Mouse (Mus musculus) cerebellum, adult 11-12 months (tissue): ENCODE data around the gene Hspa12a.

Experiments used
- DNase-seq: peaks from one replicate; pipeline ENCODE4 v3.0.0; 2022

Gene Hspa12a

GRCm38 (mm10) chr19:58859831-58860254, 83.6 kb downstream of the Hspa12a start:
- DNase-seq = peak; percentile 19

DNA sequence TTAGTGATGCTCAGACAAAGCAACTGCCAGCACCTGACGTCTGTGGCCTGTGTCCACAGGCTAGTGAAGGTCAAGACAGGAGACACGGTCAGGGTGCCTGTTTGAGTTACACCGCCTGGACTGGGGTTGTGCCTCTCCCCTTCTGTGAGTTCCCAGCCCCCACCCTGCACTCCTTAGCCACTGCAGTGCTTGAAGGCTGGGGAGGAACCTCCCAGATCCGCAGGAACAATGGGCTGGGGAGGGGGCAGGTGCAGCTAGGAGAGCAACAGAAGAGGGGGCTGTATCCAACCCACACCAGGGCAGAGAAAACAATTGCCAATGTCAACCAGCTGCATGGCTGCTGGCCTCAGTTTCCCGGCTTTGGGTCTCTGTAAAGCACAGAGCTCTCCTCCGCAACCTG, 84.1 kb downstream of the Hspa12a start:
- DNase-seq = peak; percentile 29

DNA sequence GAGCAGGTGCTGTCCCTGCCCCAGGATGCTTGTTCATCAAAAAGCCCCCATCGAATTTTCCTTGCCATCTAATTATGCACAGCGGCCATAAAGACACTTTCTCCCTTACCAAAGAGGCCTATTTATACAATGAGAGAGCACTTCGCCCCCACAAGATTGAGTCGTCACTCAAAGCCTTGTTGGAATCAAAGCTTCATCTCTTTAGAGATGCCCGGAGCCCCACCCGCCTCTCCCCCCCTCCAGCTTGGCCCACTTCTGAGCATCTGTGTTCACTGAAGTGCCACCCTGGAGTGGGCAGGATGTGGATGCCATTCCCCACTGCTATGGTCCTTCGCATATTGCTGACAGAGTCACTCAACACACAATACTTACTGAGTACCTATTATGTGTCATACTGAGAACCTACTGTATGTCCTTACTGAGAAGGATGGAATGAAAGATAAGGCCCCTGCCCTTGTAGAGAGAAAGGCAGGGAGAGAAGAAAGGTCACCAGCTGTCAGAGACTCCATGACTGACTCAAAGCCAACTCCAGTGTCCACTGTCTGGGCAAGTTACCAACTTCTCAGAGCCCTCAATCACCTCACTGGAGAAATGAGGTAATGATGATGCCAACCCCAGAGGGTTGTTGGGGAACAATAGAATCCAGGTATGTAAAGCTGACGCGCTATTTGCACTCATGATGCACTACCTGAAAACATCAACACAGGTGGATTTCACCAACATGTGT, 87.2 kb downstream of the Hspa12a start:
- no peak for DNase-seq

GRCm38 (mm10) chr19:58854899-58855298, 88.6 kb downstream of the Hspa12a start:
- DNase-seq = no peak

DNA sequence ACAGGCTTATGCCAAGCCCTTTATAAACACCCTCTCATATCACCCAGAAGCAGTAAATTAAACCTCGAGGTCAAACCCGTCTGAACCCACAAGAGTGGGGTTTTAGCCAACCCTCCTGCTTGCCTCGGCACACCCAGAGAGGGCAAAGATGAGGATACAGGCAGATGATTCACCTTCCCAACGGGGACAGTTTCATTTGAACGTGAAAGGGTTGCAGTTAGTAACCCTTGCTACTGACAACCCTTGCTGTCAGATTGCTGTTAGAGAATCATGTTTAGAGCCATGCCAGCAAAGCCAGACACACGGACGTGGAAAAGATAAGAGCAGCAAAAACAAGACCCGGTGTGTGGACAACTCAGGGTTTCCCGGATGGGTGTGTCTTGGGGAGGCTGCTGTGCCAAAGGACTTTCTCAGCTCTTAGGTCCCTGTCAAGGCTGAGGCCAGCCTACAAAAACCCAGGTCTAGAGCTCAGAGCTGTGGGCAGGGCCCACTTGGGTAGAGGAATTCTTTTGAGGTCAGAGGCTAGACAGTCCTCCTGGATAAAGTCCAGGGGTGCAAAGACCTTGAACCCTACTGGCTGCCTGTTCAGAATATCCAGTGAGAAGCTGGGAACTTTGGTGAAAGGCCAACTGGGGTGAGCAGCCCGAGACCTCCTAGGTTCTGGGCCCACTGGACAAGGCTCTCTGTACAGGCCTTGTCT, 90.3 kb downstream of the Hspa12a start:
- DNase-seq = no peak

GRCm38 (mm10) chr19:58850719-58851466, 92.6 kb downstream of the Hspa12a start:
- DNase-seq = no peak

DNA sequence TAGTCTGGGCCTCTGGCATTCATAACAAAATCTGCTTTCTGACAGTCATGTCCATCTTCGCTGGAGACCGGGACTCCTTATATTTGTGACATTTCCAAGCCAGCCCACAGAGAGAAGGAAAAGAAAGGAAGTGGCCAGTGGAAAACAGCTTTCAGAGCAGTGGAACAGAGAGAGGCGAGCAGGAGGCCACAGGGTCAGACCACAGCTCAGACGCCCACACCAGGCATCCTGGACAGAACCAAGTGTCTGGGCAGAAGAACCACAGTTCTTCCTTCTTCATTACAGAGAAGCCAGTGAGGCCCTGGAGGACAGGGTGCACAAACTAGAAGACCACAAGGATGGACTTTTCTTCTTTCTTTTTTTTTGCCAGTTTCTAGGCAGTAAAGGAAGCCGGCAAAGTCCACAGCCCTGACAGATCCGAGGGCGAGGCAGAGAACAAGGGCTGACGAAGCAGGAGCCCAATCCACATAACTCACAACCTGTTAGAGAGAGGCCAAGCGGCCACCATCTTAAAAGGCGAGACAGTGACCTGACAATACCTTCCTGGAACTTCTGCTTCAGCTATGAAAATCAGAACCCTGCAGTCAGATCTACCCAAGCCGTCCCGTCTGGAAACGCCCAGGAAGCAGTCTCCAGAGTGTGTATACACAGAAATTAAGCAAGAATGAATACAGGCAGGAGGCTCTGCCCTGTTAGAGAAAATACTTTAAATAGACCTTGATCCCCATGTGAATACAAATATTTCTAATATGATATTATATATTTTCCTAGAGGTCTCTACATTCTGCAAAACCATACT, 93.9 kb downstream of the Hspa12a start:
- no peak for DNase-seq

DNA sequence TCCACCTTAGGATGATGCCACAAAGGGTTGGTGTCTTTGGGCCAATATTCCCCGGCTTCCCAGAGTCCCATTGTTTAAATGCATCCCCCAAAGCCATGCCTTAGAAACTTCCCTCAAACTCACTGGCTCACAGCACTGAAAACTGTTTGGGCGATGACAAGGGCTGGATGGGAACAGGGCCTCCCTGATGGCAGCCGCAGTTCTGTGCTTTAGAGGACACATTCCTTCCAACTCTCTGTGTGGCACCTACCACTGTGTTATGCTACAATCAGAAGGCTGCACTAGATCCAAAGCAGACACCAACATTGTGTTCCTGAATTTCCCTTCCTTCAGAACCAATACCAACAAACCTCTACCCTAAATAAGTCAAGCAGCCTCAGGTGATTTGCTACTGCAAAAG, 99.8 kb downstream of the Hspa12a start:
- no peak for DNase-seq

DNA sequence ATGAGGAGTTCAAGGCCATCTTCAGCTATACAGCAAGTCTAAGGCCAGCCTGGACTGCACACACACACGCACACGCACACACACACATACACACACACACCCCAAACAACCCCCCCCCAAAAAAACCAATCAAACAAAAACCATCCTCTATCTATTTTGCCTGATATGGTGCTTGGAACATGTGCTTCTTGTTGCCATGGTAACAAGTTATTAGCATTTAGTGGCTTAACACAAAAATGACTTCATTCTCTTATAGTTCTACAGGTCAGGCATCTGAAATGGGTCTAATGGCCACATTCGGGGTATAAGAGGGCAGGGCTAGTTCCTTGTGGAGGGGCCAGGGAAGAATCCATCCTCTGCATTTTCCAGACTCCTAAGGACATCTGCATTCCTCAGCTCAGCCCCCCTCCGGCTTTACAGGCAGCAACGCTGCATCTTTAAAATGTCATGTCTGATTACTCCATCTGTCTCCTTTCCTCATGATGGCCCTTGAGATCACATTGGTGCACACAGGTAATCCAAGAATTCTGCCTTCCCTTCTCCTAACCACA, 102.7 kb downstream of the Hspa12a start:
- no peak for DNase-seq

DNA sequence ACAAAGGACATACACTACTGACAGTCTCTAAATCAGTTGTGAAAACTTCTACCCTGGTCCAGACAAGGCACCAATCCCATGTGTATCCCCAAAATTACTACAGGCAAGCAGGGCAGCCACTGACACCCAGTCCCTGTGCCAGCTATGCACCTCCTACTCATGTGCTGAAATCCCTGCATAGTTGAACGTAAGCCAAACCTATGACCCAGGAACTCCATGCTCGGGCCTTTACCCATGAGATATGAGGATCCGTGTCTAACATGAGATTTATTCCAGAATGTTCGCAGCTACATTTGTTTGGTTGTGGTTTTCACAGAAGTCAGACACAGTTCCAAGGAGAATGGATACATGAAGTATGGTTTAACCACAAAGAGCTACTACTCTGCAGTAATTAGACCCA, 103.6 kb downstream of the Hspa12a start:
- no peak for DNase-seq

DNA sequence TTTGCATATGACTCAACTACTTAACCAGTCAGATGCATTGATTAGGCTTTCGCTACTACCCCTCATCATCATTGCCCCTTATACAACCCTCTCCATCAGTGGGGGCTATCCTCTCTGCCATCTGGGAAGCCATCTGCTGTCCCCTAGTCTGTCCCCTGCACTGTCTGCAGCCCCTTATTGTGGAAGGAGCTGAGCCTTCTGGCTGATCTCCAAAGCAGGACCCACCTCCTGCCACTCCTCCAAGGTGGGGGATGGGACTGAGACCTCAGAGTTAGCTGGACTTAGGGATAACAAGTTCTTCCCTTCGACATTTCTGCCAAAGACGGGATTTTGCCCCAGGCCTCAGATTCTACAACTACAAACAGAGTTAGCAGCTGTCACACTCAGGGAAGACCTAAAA, 104.1 kb downstream of the Hspa12a start:
- no peak for DNase-seq

DNA sequence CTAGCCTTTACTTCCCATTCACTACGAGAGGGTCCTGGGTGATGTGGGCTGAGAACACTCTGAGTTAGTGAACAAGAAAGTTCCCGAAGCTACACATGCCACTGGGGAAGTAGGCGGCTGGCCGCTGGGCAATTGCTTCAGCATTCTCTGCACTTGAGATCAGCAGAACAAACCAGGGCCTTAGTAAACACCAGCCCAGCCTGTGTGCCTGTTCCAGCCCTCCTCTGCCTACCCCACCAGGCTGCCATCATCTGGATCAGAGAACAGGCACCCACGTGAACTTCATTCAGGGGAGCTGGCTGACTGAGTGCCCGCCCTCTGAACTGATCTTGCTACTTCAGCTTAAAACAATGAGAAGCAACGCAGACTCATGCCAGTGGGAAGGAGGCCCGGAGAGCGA, 104.7 kb downstream of the Hspa12a start:
- no peak for DNase-seq

GRCm38 (mm10) chr19:58833639-58834180, 109.7 kb downstream of the Hspa12a start:
- DNase-seq = no peak

- no peak for DNase-seq
These were observed 110.5 kb downstream of the Hspa12a start for GRCm38 (mm10) chr19:58832988-58833387.

DNA sequence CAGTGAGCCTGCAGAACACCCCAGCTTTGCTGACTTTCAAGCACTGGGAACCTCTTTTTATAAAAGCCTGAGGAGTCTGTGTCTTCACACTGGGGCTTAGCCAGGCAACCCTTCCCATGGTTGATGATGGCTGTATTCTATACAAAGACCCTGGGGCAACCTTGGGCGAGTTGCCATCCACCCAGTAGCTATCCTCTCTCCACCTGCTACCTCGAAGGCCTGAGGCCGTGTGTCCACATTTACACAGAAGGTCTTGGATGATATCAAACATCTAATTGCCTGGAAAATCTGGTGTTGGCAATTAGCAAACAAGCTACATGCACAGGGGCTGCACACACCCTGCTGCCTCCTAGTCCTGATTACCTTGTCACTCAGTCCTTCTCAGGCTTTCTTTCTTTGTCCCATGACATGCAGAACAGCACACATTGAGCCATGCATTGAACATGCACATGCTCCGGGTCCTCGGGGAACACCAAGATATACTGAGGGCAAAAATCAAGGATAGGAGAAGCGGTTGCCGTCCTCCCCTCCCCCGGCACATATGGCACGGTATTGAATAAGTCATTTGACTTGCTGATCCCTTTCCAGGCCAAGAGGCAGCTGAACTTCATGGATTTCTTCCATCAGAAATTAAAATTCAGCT, 112.1 kb downstream of the Hspa12a start:
- DNase-seq = peak; percentile 32

GRCm38 (mm10) chr19:58830182-58830581, 113.3 kb downstream of the Hspa12a start:
- no peak for DNase-seq

DNA sequence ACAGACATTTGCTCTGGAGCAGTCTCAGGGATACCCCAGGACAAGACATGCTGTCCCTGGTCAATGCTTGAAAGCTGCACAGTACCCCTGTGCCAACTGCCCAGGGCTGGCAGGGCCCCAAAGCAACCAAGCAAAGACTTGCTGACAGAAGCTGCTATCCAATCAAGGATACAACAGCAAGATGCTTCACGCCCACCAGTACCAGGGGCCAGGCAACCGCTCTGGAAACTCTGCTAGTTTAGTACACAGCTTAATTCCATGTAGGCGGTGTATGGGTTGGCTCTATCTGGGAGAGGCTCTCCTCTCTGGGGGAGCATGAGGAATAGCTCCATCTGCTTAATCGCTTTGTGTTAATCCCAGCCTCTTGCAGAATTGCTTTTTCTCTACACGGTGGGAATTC, 113.9 kb downstream of the Hspa12a start:
- DNase-seq = peak; percentile 65

GRCm38 (mm10) chr19:58827656-58828055, 115.8 kb downstream of the Hspa12a start:
- DNase-seq = no peak

DNA sequence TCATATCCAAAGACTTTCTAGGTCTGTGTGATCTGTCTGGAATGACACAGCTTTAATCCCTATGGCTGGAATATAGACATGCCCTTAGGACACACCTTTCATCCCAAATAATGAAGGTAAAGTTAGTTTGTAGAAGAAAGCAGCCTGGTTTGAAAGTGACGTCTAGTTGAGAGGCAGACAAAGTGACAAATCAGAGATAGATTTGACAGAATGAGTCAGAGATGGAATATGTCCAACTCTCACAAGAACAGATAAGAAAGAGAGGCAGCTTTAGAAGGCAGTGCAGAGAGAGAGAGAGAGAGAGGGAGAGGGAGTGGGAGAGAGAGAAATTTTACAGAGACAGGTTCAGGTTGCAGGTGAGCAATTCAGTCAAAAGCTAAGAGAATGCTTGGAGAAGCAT, 119.1 kb downstream of the Hspa12a start:
- DNase-seq = no peak

GRCm38 (mm10) chr19:58823301-58823700, 120.2 kb downstream of the Hspa12a start:
- DNase-seq = peak; percentile 44

GRCm38 (mm10) chr19:58822454-58823200, 120.8 kb downstream of the Hspa12a start:
- DNase-seq = peak; percentile 95
